Mouse (Mus musculus) bone marrow, adult 2 months (tissue): ENCODE results near the gene Slc2a10.

ENCODE experiments used
- CTCF ChIP-seq: fragments of 200-500 bp; IDR thresholded peaks from 2 replicates; pipeline ENCODE4 v1.5.1; 2011; ENCODE audit warnings: low read length, control low read depth; ENCODE audit not compliant: control insufficient read depth, insufficient read depth
- POLR2A ChIP-seq: fragments of 200-500 bp; IDR thresholded peaks from 2 replicates; pipeline ENCODE4 v1.6.1; 2011; ENCODE audit warnings: low read depth, mild to moderate bottlenecking, control low read depth, low read length, borderline replicate concordance; ENCODE audit not compliant: control insufficient read depth

GRCm38 (mm10) chr2:165467824-165468452 is 35.6 kb upstream of the Slc2a10 start:
- no peak for TF ChIP-seq CTCF
- no peak for TF ChIP-seq POLR2A
